Mouse (Mus musculus) Patski (cell line): ENCODE data around the gene Slc27a4. TPM values are rescaled to one million over a fixed set of nuclear protein-coding genes. Genes with fewer than 3 reads are reported as not detected.

Source experiments
- ATAC-seq: fragments of 100-300 bp; one replicate; pipeline ENCODE4 v1.8.0; 2021
- CTCF ChIA-PET: fragments of 350-600 bp; sonication (Branson Sonifier 250); formaldehyde crosslinking; loops from one replicate; lab custom pipeline; 2022; ENCODE audit warnings: inconsistent platforms; lab: Charles Lee
- POLR2A ChIA-PET: fragments of 350-600 bp; sonication (Branson Sonifier 250); formaldehyde crosslinking; loops from one replicate; lab custom pipeline; 2022; ENCODE audit warnings: antibody characterized with exemption, inconsistent platforms; lab: Charles Lee
- DNase-seq: peaks from one replicate; pipeline ENCODE4 v3.0.0-alpha.2; 2011; ENCODE audit warnings: low read depth, low spot score
- H3K27me3 ChIP-seq: fragments of 371-371 bp; one replicate; pipeline ENCODE4 v1.5.1; 2021
- CTCF ChIP-seq: fragments of 100-300 bp; IDR thresholded peaks from one replicate; pipeline ENCODE4 v1.5.1; 2021
- in situ Hi-C: fragments of 300-500 bp; cut with MboI; formaldehyde crosslinking; loops from 3 replicates; pipeline ENCODE4 v1.11.1; 2018; ENCODE audit warnings: low pct_unique_long_range_greater_than_20kb, mixed read lengths
- polyA plus RNA-seq: library from polyadenylated mRNA; unstranded; gene quantifications from one replicate; pipeline ENCODE4 v1.2.3, GENCODE M21; 2021

Gene Slc27a4
- polyA plus RNA-seq, 1 experiment from 2014 or later = 31.4 TPM

DNA sequence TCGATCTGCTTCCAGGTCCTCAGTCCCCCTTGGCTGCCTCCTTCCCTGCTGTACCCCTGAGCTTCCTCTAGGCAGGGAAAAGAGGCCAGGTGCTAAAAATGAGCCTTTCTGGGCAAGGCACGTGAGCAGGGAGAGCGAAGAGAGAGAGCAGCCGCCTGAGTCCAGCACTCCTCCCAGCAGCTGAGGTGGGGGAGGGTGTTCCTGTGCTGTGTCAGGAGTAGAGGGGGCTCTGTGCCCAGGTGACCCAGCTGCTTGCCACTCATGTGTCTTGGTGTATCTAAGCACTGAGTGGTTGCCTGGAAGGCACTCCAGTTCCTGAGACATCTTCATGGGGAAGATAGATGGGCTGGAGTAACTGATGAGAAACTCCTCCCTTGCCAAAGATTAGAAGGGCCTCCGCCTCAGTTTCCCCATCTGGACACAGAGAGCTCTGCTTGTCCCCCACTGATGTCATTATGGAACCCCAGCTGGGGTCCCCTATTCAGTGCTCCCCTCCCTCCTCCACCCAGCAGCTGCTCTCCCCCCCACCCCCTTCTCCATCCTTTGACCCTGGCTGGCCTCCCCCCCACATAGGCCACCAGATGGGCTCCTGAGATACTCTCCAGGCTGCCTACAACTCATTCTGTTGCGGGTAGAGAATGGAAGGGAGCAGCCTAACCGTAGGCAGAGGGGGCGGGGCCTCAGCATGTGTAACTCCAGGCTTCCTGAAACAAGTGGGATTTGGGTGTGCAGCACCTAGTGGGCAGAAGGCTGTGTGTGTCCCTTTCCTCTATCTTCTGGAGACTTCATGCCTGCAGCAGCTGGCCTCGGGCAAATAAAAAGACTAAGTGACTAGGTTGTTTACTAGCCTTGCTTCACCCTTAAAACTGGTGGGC lies 41.0 kb downstream of the Slc27a4 start:
- DNase-seq (no peak), ATAC-seq (no peak)
- ChIA-PET CTCF (interaction anchor here (0.9 kb wide), 1 partner anchor 26 kb away, joined by 3 read pairs; no protein-coding TSS in a partner anchor), POLR2A (no interaction called here)
- in situ Hi-C loops = no loop called here
- H3K27me3 ChIP-seq = no peaks in the 10 kb centered on the region
- TF ChIP-seq CTCF = no peak

DNA sequence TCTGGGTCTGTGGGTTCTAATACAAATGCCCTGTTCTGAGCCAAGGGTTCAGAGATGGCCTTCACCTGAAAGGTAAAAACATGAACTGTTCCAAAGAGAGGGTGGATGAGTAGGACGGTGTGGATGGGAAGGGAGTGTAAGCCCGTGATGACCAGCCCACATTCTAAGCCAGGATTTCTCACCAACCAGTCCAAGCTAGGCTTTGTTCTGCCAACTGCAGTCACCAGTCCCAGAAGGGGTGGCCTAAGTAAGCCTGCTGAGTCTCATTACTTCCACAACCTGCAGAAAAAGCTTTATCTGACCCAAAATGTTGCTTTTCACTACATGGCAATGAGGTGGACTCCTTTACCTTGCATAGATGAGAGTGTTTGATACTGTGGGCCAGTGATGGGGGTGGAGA lies 41.7 kb downstream of the Slc27a4 start:
- ChIA-PET POLR2A (no interaction called here), CTCF (interaction anchor here (0.9 to 1.3 kb wide), 2 partner anchors 26 to 27 kb away, joined by 3 read pairs; no protein-coding TSS in a partner anchor)
- no peak for ATAC-seq
- DNase-seq = no peak
- no peak for TF ChIP-seq CTCF
- H3K27me3 ChIP-seq = no peaks in the 10 kb centered on the region
- in situ Hi-C loops = no loop called here

DNA sequence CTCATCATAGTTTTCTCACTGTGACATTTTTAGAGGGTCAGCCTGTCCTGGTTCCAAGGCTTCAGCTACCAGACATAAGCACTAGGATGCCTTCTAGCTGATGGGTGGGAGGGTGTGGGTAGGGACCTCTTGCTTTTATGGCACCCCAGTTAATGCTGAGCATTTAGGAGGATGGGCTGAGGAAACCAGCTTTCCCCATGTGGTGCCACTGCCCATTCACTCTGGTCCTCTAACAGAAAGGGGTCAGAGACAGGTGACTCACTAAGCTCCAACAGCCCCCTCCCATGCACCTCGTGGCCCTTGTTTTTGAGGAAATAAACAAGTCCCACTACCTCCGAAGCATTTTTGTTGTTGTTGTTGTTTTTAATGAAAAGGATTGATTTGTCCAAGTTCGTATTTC lies 42.2 kb downstream of the Slc27a4 start:
- no peak for TF ChIP-seq CTCF
- no peaks in the 10 kb centered on the region for H3K27me3 ChIP-seq
- in situ Hi-C loops = no loop called here
- ChIA-PET CTCF (interaction anchor here (1.3 kb wide), 1 partner anchor 27 kb away, joined by 3 read pairs; no protein-coding TSS in a partner anchor), POLR2A (interaction anchor here (0.7 kb wide), 1 partner anchor 49 kb away, joined by 3 read pairs; no protein-coding TSS in a partner anchor)
- ATAC-seq = no peak
- no peak for DNase-seq

DNA sequence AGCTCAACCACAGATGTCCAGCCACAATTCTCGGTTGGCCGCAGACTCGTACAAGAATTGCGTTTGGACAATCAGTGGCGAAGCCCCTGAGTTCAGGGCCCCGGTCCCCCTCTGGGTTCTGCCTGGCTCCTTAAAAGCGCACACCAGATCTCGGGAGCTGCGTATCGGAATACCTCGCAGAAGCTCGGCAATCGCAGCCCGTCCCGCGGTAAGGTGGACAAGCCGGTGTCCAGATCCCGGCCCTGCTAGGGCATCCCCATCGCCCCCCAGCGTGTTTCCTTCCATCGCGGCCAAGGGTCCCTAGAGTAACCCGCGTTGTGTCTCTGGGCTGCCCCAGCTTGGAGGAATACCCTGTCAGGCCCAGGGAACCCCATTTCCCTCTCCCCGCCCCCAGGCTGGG lies 43.2 kb downstream of the Slc27a4 start:
- POLR2A ChIA-PET = interaction anchor here (0.6 kb wide), 1 partner anchor 880 kb away, joined by 4 read pairs; no protein-coding TSS in a partner anchor

DNA sequence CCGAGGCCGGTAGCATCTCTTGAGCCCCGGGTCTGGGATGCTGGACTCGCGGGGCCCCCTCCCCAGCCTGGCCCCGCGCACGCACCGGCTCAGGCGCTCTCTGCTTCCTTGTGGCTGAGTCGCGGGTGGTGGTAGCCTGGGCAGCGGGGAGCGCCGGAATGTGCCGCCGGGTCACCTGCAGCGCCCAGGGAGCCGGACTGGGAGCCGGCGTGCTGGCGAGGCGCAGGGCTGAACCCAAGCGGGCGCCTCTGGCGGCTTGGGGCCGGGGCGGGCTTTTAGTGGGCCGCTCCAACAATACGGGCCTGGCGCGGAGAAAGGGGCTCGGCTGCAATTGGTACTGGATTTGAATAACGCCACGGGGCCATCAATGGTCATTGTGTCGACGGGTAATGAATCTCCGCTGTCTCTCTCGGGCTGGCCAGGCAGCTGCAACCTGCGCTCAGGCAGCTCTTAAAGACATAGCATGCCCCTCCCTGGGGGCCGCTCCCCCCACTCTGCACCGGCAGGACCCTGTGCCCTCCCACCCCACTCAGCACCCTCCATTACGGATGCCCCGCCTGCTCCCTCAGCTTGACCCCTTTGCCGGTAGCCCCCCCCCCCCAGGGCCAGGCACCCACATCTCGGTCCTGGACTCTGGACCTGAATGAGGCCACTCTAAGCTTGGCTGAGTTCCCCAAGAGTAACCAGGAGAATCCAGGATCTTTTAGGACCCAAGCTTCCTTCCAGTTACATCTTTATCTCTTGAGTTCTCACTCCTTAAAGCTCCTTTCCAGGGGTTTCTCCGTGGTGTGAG lies 43.8 kb downstream of the Slc27a4 start:
- ChIA-PET CTCF (no interaction called here), POLR2A (no interaction called here)
- no peak for TF ChIP-seq CTCF
- H3K27me3 ChIP-seq = no peaks in the 10 kb centered on the region
- DNase-seq (no peak), ATAC-seq (no peak)
- in situ Hi-C loops = no loop called here

More for the DNA sequence above, 43.2 kb downstream of the Slc27a4 start:
- no peak for TF ChIP-seq CTCF
- in situ Hi-C loops = no loop called here
- ATAC-seq (no peak), DNase-seq (no peak)
- CTCF ChIA-PET = interaction anchor here (0.6 to 1.3 kb wide), 2 partner anchors 28 to 486 kb away, joined by 3 read pairs; no protein-coding TSS in a partner anchor
- H3K27me3 ChIP-seq = no peaks in the 10 kb centered on the region

DNA sequence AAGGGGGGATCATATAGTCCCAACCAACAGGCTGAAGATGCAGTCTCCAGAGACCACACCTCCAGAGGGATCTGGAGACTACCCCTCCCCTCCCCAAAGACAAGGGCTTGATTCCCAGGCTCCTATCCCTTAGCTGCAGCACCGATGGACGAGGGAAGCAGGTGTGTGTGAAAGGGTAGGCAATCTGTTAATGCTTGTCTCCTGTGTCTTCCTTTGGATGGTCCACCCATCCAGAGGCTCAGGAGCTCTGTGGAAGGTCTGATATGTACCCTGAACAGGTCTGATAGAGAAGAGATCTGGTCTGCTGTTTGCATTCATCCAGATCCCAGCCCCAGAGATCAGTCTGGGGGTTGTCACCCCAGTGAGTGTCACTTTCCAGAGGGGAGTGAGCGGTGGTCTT lies 44.5 kb downstream of the Slc27a4 start:
- no peaks in the 10 kb centered on the region for H3K27me3 ChIP-seq
- DNase-seq (no peak), ATAC-seq (no peak)
- in situ Hi-C loops = no loop called here
- ChIA-PET POLR2A (no interaction called here), CTCF (no interaction called here)
- TF ChIP-seq CTCF = no peak

DNA sequence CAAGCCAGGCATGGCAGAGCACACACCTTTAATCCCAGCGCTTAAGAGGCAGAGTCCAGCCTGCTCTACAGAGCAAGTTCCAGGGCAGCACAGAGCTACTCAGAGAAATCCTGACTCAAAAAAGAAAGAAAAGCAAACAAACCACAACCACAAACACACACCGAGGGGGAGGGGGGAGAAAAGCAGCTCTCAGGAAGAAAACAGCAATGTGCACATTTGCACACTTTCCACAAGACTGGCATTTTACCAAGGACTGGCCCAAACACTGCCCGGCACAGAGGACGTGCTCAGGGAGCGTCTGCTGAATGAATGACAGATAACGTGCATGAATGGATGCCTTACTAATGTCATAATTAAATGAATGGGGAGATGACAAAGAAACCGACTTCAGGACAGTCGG lies 46.6 kb downstream of the Slc27a4 start:
- ATAC-seq (no peak), DNase-seq (no peak)
- no peak for TF ChIP-seq CTCF
- no peaks in the 10 kb centered on the region for H3K27me3 ChIP-seq
- ChIA-PET POLR2A (interaction anchor here (1.2 kb wide), 1 partner anchor 15 kb away, joined by 5 read pairs; no protein-coding TSS in a partner anchor), CTCF (interaction anchor here (1.3 kb wide), 1 partner anchor 10 kb away, joined by 5 read pairs; no protein-coding TSS in a partner anchor)
- in situ Hi-C loops = no loop called here

DNA sequence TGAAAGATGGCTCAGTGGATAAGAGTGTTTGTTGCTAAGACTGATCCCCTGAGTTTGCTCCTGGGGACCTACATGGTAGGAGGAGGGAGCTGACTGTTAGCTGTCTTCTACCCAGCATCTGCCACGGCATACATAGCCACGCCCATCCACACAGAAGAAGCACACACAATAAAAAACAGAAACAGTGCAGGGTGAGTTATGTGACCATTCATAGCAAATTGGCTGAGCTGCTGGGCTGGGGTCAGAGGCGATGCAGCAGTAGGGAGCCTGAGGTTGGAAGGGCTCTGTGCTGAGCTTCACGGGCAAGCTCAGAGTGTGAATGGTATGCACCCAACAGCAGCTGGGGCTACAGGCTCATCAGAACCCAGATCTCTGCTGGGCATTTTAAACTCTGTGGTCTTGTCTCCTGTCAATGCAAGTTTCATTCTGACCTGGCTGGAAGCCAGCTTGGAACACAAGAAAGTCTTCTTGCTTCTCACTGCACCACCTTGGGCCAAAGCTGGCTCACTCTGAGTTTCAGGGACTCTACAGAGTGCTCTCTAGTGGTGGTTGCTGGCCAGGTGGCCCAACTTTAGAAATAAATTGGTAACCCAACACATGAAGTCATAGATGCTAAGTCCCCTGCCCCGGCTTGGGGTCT lies 47.5 kb downstream of the Slc27a4 start:
- H3K27me3 ChIP-seq = no peaks in the 10 kb centered on the region
- in situ Hi-C loops = no loop called here
- DNase-seq = no peak
- no peak for TF ChIP-seq CTCF
- CTCF ChIA-PET = no interaction called here
- POLR2A ChIA-PET = interaction anchor here (0.5 to 1.3 kb wide), 3 partner anchors 15 to 30 kb away, joined by 3 to 5 read pairs (median 5); partner anchors contain the start of gene Urm1
- ATAC-seq = no peak

DNA sequence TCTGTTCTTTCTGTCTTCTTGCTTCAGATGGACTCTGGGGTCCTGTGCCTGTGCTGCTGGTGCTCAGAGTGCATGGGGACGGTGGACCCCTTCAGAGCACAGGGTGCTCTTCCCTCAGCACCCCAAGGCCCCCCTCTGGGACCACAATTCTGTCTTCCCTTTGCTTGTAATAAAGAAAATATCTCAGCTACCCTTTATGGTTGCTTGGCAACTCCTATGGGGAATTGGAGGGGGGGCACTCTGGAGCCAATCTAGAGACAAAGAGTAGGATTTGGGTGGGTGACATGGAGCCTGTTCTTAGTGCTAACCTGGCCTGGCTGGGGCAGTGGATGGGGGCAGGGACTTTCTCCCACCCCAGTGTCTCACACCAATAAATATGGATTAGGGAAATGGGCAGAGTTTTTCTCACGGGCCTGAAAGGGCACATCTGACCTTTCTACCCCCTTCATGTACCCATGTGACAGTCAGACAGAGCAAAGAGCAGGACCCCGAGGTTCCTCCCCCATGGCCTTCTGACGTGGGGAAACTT lies 50.6 kb downstream of the Slc27a4 start:
- no peak for TF ChIP-seq CTCF
- no peak for ATAC-seq
- in situ Hi-C loops = no loop called here
- CTCF ChIA-PET = no interaction called here
- POLR2A ChIA-PET = no interaction called here
- no peaks in the 10 kb centered on the region for H3K27me3 ChIP-seq
- DNase-seq = no peak

DNA sequence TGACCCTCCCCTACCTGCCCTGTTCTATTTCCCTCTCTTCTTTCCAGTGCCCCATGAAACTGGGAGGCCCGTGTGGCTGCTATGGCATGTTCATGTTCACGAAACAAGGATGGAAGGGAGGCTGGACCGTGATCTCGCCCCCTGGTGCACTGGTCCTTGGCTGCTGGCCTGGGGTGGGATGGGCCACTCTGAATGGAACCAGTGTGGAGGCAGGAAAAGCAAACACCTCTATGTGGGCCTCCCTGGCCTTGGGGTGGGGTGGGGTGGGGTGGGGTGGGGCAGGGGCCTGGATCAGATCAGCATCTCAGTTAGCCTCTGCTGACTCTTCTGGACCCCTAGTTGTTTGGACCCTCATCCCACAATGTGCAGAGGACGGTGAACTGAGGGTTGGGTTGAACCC lies 51.3 kb downstream of the Slc27a4 start:
- ChIA-PET POLR2A (no interaction called here), CTCF (no interaction called here)
- DNase-seq (no peak), ATAC-seq (no peak)
- H3K27me3 ChIP-seq = no peaks in the 10 kb centered on the region
- TF ChIP-seq CTCF = no peak
- in situ Hi-C loops = no loop called here
